In the genomic region with DNA sequence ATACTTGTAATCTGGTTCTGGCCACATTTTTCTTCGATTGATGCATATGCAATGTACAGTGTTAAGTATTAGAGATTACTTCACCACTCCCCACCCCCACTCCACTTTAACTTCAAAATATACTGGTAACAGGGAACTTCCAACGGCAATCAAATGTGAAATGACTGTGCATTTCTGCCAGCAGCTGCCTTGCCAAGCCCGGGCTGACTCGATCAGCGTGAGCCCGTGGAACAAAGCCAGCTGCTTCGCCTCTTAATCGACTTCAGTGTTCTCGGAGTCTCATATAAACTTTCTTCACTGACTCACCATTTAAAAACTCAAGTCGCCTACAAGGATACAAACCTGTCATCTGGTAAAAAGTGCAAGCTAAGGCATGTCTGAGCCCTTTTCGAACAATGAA, we compare ENCODE assay signal across 8 mouse cellular contexts.
DNase-seq lines count a peak whose midpoint lies in the region; ATAC-seq and TF ChIP-seq lines count a peak whose summit lies in the region.

No protein-coding gene starts in this region.

- H3K9ac ChIP-seq in heart, adult 2 months (ENCODE audit: low read depth, low read length) = no peak overlapping the region
- no peak overlapping the region for H3K9ac ChIP-seq in forebrain, embryonic 15.5 days (replicated peaks)
- no peak overlapping the region for H3K9ac ChIP-seq in hindbrain, embryonic 15.5 days
- H3K9ac ChIP-seq in limb, embryonic 15.5 days = no peak overlapping the region
- H3K9ac ChIP-seq in neural tube, embryonic 15.5 days (replicated peaks) = no peak overlapping the region

- H3K27me3 ChIP-seq in heart, adult 2 months (ENCODE audit: control insufficient read depth, insufficient read depth, low read length) = no peaks in the 10 kb centered on the region
- no peaks in the 10 kb centered on the region for H3K27me3 ChIP-seq in forebrain, embryonic 15.5 days
- no peaks in the 10 kb centered on the region for H3K27me3 ChIP-seq in hindbrain, embryonic 15.5 days
- no peaks in the 10 kb centered on the region for H3K27me3 ChIP-seq in limb, embryonic 15.5 days
- no peaks in the 10 kb centered on the region for H3K27me3 ChIP-seq in neural tube, embryonic 15.5 days (replicated peaks)

- no peak for TF ChIP-seq POLR2A in heart, adult 2 months (IDR thresholded peaks at IDR 0.05; ENCODE audit: insufficient read depth, low read depth, low read length)

- ATAC-seq in forebrain, embryonic 15.5 days (replicated peaks) = peak; percentile 90
- ATAC-seq in hindbrain, embryonic 15.5 days (ENCODE audit: low FRiP score, low read depth) = peak; percentile 51; the same call in 1 of the 2 replicates
- peak; percentile 58; the same call in 1 of the 2 replicates for ATAC-seq in limb, embryonic 15.5 days (ENCODE audit: insufficient number of reproducible peaks, low FRiP score, low TSS enrichment, low read depth)
- ATAC-seq in neural tube, embryonic 15.5 days (ENCODE audit: low FRiP score) = peak; percentile 47; the same call in 1 of the 2 replicates

- no peak overlapping the region for H3K27ac ChIP-seq in heart, adult 2 months
- peak overlapping the region; percentile 49; the same call in 1 of the 2 replicates for H3K27ac ChIP-seq in forebrain, embryonic 15.5 days (replicated peaks)
- no peak overlapping the region for H3K27ac ChIP-seq in hindbrain, embryonic 15.5 days (replicated peaks)
- no peak overlapping the region for H3K27ac ChIP-seq in limb, embryonic 15.5 days
- H3K27ac ChIP-seq in neural tube, embryonic 15.5 days (replicated peaks) = no peak overlapping the region

- no peaks in the 10 kb centered on the region for H3K9me3 ChIP-seq in forebrain, embryonic 15.5 days
- H3K9me3 ChIP-seq in hindbrain, embryonic 15.5 days = no peaks in the 10 kb centered on the region
- no peaks in the 10 kb centered on the region for H3K9me3 ChIP-seq in limb, embryonic 15.5 days
- H3K9me3 ChIP-seq in neural tube, embryonic 15.5 days (replicated peaks) = no peaks in the 10 kb centered on the region

- peak; percentile 49 to 59 for DNase-seq in heart, adult 2 months
- DNase-seq in heart, postnatal 25 days (ENCODE audit: low spot score) = no peak
- peak; percentile 22 to 47 for DNase-seq in adrenal gland, adult 18-20 months (ENCODE audit: low spot score in 2 of 2)
- DNase-seq in urinary bladder, adult 18-20 months (ENCODE audit: low spot score in 2 of 2) = peak; percentile 42 to 70

- TF ChIP-seq CTCF in heart, adult 2 months (IDR thresholded peaks at IDR 0.05) = no peak

- 32% methylated on average over 11 of the region's 11 CpGs for WGBS in heart, adult 2 months
- WGBS in forebrain, embryonic 15.5 days = 21% methylated on average over 11 of the region's 11 CpGs
- 37% methylated on average over 11 of the region's 11 CpGs for WGBS in hindbrain, embryonic 15.5 days
- WGBS in limb, embryonic 15.5 days = 8% methylated on average over 11 of the region's 11 CpGs
- 36% methylated on average over 11 of the region's 11 CpGs for WGBS in neural tube, embryonic 15.5 days

- peak overlapping the region; percentile 32 for H3K4me2 ChIP-seq in forebrain, embryonic 15.5 days (replicated peaks)
- peak overlapping the region; percentile 30; the same call in 1 of the 2 replicates for H3K4me2 ChIP-seq in hindbrain, embryonic 15.5 days
- peak overlapping the region; percentile 40 for H3K4me2 ChIP-seq in limb, embryonic 15.5 days
- peak overlapping the region; percentile 26 for H3K4me2 ChIP-seq in neural tube, embryonic 15.5 days

- no peaks in the 10 kb centered on the region for H3K36me3 ChIP-seq in heart, adult 2 months (ENCODE audit: control insufficient read depth, insufficient read depth, low read length)
- H3K36me3 ChIP-seq in forebrain, embryonic 15.5 days = no peaks in the 10 kb centered on the region
- no peaks in the 10 kb centered on the region for H3K36me3 ChIP-seq in hindbrain, embryonic 15.5 days
- no peaks in the 10 kb centered on the region for H3K36me3 ChIP-seq in limb, embryonic 15.5 days
- H3K36me3 ChIP-seq in neural tube, embryonic 15.5 days = no peaks in the 10 kb centered on the region

- no peaks in the 10 kb centered on the region for H3K79me2 ChIP-seq in heart, adult 2 months (replicated peaks; ENCODE audit: control insufficient read depth, insufficient read depth, low read length)

- intact Hi-C loops in heart, adult 2 months (cut with DNase I) = no loop called here
- intact Hi-C loops in heart, postnatal 25 days (cut with DNase I) = no loop called here

- TF ChIP-seq EP300 in heart, adult 2 months (IDR thresholded peaks at IDR 0.05; ENCODE audit: insufficient read depth, low read depth, low read length) = no peak

- H3K4me3 ChIP-seq in heart, adult 2 months = no peak overlapping the region
- H3K4me3 ChIP-seq in forebrain, embryonic 15.5 days = peak overlapping the region; percentile 5; the same call in 1 of the 2 replicates
- no peak overlapping the region for H3K4me3 ChIP-seq in hindbrain, embryonic 15.5 days
- 0 out of 2 replicates have a peak overlapping the region, but pooled peaks have one; percentile 7 for H3K4me3 ChIP-seq in limb, embryonic 15.5 days
- no peak overlapping the region for H3K4me3 ChIP-seq in neural tube, embryonic 15.5 days (replicated peaks)

- no peaks in the 10 kb centered on the region for H3K4me1 ChIP-seq in heart, adult 2 months (ENCODE audit: control insufficient read depth, insufficient read depth, low read length)
- H3K4me1 ChIP-seq in forebrain, embryonic 15.5 days = peaks cover 11% of the 10 kb centered on the region
- H3K4me1 ChIP-seq in hindbrain, embryonic 15.5 days (replicated peaks) = no peaks in the 10 kb centered on the region; the same call in 1 of the 2 replicates
- H3K4me1 ChIP-seq in limb, embryonic 15.5 days = peaks cover 16% of the 10 kb centered on the region
- 0 out of 2 replicates have a peak, but pooled peaks cover 3% of the 10 kb centered on the region for H3K4me1 ChIP-seq in neural tube, embryonic 15.5 days

Comparison
In these comparisons a context has a peak if more than half of its experiments do, and no peak if none do; other contexts are left out.
1. H3K4me3 ChIP-seq: peak in forebrain, embryonic 15.5 days (single experiment) and limb, embryonic 15.5 days (single experiment); none in heart, adult 2 months (single experiment), hindbrain, embryonic 15.5 days (single experiment) and neural tube, embryonic 15.5 days (single experiment).
2. Peak in every context shown above with its lines, with median percentiles within 50 percentile points of each other: ATAC-seq and H3K4me2 ChIP-seq.